Mouse (Mus musculus) heart, embryonic 15.5 days (tissue): ENCODE data around the gene Col4a1. TPM values are rescaled to one million over a fixed set of nuclear protein-coding genes. Genes with fewer than 3 reads are reported as not detected.

ENCODE experiments used
- polyA plus RNA-seq: library from polyadenylated mRNA; unstranded; fragments of >200 nt; fragmentation: Nextera tagmentation; extraction: Ambion mirVana; gene quantifications from 2 replicates; pipeline ENCODE4 v1.2.1, GENCODE M21; 2015

Gene Col4a1
- polyA plus RNA-seq, 1 experiment from 2014 or later, result 191 TPM

Other genes with a start within 250 kb of the Col4a1 start
- gene Col4a2, start within 50 bp of the Col4a1 start, polyA plus RNA-seq, result 89.8 and 106 TPM in 2 replicates
- gene Rab20, start 165.9 kb upstream of the Col4a1 start, polyA plus RNA-seq, result 36.1 and 37.2 TPM in 2 replicates
- gene Naxd, start 184.7 kb upstream of the Col4a1 start, polyA plus RNA-seq, result 70.0 and 94.5 TPM in 2 replicates
- 26.2 and 30.9 TPM in 2 replicates for gene Cars2, start 238.0 kb upstream of the Col4a1 start, polyA plus RNA-seq
- 28.3 and 31.6 TPM in 2 replicates for gene Ing1, start 242.7 kb upstream of the Col4a1 start, polyA plus RNA-seq